Mouse (Mus musculus) C2C12 (cell line): ENCODE results near the gene Stmn3.

Experiments used
- CTCF ChIP-seq: IDR thresholded peaks from one replicate; pipeline ENCODE4 v1.5.1; 2011; ENCODE audit not compliant: control insufficient read depth, insufficient read depth, insufficient read length
- MAX ChIP-seq: IDR thresholded peaks from one replicate; pipeline ENCODE4 v1.6.1; 2011; ENCODE audit warnings: mild to moderate bottlenecking, control low read depth

DNA sequence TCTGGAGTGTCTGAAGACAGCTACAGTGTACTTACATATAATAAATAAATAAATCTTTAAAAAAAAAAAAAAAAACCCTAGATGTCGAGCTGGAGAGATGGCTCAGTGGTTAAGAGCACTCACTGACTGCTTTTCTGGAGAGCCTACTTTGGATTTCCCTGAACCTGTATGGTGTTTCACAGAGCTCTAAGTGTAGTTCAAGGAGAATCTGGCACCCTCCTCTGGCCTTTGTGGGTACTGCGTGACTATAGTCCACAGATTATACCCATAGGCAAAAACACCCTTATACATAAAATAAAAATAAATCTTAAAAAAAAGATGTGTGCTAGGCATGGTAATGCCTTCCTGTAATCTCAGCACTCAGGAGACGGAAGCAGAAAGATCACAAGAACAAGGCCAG lies 19.7 kb upstream of the Stmn3 start:
- TF ChIP-seq CTCF (no peak), MAX (no peak)
